Mouse (Mus musculus) midbrain, embryonic 15.5 days (tissue): ENCODE data around the gene Ush2a. TPM values are rescaled to one million over a fixed set of nuclear protein-coding genes. Genes with fewer than 3 reads are reported as not detected.

Experiments
- ATAC-seq: fragments of 200-750 bp; cut with Nextera tagmentation; replicated peaks from 2 replicates; pipeline ENCODE4 v1.8.0; 2017; ENCODE audit warnings: moderate TSS enrichment
- H3K27ac ChIP-seq: fragments of 300-500 bp; sonication (generic); 2 replicates; pipeline ENCODE4 v1.5.1; 2015; ENCODE audit warnings: mild to moderate bottlenecking, inconsistent platforms
- H3K27me3 ChIP-seq: fragments of 300-500 bp; sonication (generic); replicated peaks from 2 replicates; pipeline ENCODE4 v1.6.1; 2015; ENCODE audit warnings: inconsistent platforms
- H3K36me3 ChIP-seq: fragments of 300-500 bp; sonication (generic); replicated peaks from 2 replicates; pipeline ENCODE4 v1.6.1; 2015; ENCODE audit warnings: inconsistent platforms
- H3K4me1 ChIP-seq: fragments of 300-500 bp; sonication (generic); 2 replicates; pipeline ENCODE4 v1.6.1; 2015; ENCODE audit warnings: inconsistent platforms
- H3K4me2 ChIP-seq: fragments of 300-500 bp; sonication (generic); 2 replicates; pipeline ENCODE4 v1.6.1; 2015; ENCODE audit warnings: inconsistent platforms, mild to moderate bottlenecking, moderate library complexity
- H3K4me3 ChIP-seq: fragments of 300-500 bp; sonication (generic); 2 replicates; pipeline ENCODE4 v1.5.1; 2015; ENCODE audit warnings: mild to moderate bottlenecking, inconsistent platforms
- H3K9ac ChIP-seq: fragments of 300-500 bp; sonication (generic); 2 replicates; pipeline ENCODE4 v1.6.1; 2015; ENCODE audit warnings: mild to moderate bottlenecking, inconsistent platforms
- H3K9me3 ChIP-seq: fragments of 300-500 bp; sonication (generic); 2 replicates; pipeline ENCODE4 v1.6.1; 2016; ENCODE audit warnings: inconsistent platforms
- WGBS: fragments of 180-500 bp; shearing (Covaris S2); methylation state at CpG from one replicate; pipeline ENCODE4 v1.1.7; 2015; ENCODE audit warnings: mixed read lengths; 5-methylcytosine and 5-hydroxymethylcytosine counted together
- polyA plus RNA-seq: library from polyadenylated mRNA; unstranded; fragments of >200 nt; fragmentation: Nextera tagmentation; extraction: Ambion mirVana; gene quantifications from 2 replicates; pipeline ENCODE4 v1.2.1, GENCODE M21; 2015

Gene Ush2a
- polyA plus RNA-seq, 1 experiment from 2014 or later: 0.37 TPM

- Histone ChIP-seq H3K9ac (no peak overlapping the region), H3K36me3 (no peaks in the 10 kb centered on the region), H3K27ac (no peak overlapping the region), H3K4me2 (no peak overlapping the region), H3K27me3 (no peaks in the 10 kb centered on the region), H3K4me3 (no peak overlapping the region), H3K4me1 (no peaks in the 10 kb centered on the region), H3K9me3 (no peaks in the 10 kb centered on the region)
- ATAC-seq: no peak
- 47% methylated on average over 5 of the region's 5 CpGs for WGBS
Observed at GRCm38 (mm10) chr1:188504958-188505357, 243.1 kb downstream of the Ush2a start.

- WGBS: 93% methylated on average over 8 of the region's 8 CpGs
- ATAC-seq: no peak
Observed at GRCm38 (mm10) chr1:188518792-188519191, 257.0 kb downstream of the Ush2a start.

GRCm38 (mm10) chr1:188527451-188527850, 265.6 kb downstream of the Ush2a start:
- Histone ChIP-seq H3K27ac (no peak overlapping the region), H3K4me2 (no peak overlapping the region), H3K9me3 (no peaks in the 10 kb centered on the region), H3K4me1 (0 out of 2 replicates have a peak, but pooled peaks cover 3% of the 10 kb centered on the region), H3K27me3 (no peaks in the 10 kb centered on the region), H3K9ac (no peak overlapping the region), H3K36me3 (no peaks in the 10 kb centered on the region), H3K4me3 (no peak overlapping the region)
- WGBS: 64% methylated on average over 3 of the region's 3 CpGs
- ATAC-seq: no peak

More at GRCm38 (mm10) chr1:188518792-188519191, 257.0 kb downstream of the Ush2a start:
- Histone ChIP-seq H3K4me3 (no peak overlapping the region), H3K27me3 (no peaks in the 10 kb centered on the region), H3K4me1 (no peaks in the 10 kb centered on the region), H3K4me2 (no peak overlapping the region), H3K27ac (no peak overlapping the region), H3K9me3 (no peaks in the 10 kb centered on the region), H3K36me3 (no peaks in the 10 kb centered on the region), H3K9ac (no peak overlapping the region)

GRCm38 (mm10) chr1:188529606-188530131, 267.8 kb downstream of the Ush2a start:
- H3K27me3 ChIP-seq: no peaks in the 10 kb centered on the region
- H3K36me3 ChIP-seq: no peaks in the 10 kb centered on the region
- no peak for ATAC-seq
- 58% methylated on average over 6 of the region's 6 CpGs for WGBS
- no peaks in the 10 kb centered on the region for H3K9me3 ChIP-seq
- H3K27ac ChIP-seq: no peak overlapping the region
- H3K4me1 ChIP-seq: 0 out of 2 replicates have a peak, but pooled peaks cover 3% of the 10 kb centered on the region
- H3K9ac ChIP-seq: no peak overlapping the region
- H3K4me2 ChIP-seq: no peak overlapping the region
- no peak overlapping the region for H3K4me3 ChIP-seq

DNA sequence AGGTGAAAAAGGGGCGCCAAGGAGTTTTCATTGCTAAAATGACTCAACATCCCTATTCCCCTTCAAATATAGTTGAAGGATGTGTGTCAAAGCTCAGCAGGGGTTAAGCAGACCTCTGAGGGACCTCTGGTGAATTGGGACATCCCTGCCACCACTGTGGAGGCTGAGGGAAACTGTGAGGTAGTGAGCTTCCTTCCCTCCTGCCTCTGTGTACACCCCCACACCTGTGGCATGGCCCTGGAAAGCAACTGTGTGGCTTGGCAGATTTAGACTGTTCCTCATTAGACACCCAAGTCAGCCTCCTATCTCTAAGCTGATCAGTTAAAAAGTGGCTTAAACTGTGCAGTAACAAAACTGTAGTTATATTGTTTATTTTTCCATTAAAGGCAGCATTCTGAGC, 275.2 kb downstream of the Ush2a start:
- 84% methylated on average over 1 of the region's 1 CpGs for WGBS

GRCm38 (mm10) chr1:188539621-188540020, 277.8 kb downstream of the Ush2a start:
- no peak for ATAC-seq
- Histone ChIP-seq H3K27ac (no peak overlapping the region), H3K4me1 (no peaks in the 10 kb centered on the region), H3K27me3 (no peaks in the 10 kb centered on the region), H3K4me3 (no peak overlapping the region), H3K9ac (no peak overlapping the region), H3K4me2 (no peak overlapping the region), H3K9me3 (no peaks in the 10 kb centered on the region), H3K36me3 (no peaks in the 10 kb centered on the region)
- 95% methylated on average over 5 of the region's 5 CpGs for WGBS

More for the DNA sequence above, 275.2 kb downstream of the Ush2a start:
- no peak overlapping the region for H3K27ac ChIP-seq
- no peak for ATAC-seq
- H3K9ac ChIP-seq: no peak overlapping the region
- H3K27me3 ChIP-seq: no peaks in the 10 kb centered on the region
- H3K36me3 ChIP-seq: no peaks in the 10 kb centered on the region
- H3K4me3 ChIP-seq: no peak overlapping the region
- H3K4me2 ChIP-seq: no peak overlapping the region
- no peaks in the 10 kb centered on the region for H3K4me1 ChIP-seq
- H3K9me3 ChIP-seq: no peaks in the 10 kb centered on the region

GRCm38 (mm10) chr1:188541492-188541891, 279.7 kb downstream of the Ush2a start:
- no peak overlapping the region for H3K4me2 ChIP-seq
- H3K9me3 ChIP-seq: no peaks in the 10 kb centered on the region
- no peak overlapping the region for H3K4me3 ChIP-seq
- no peaks in the 10 kb centered on the region for H3K4me1 ChIP-seq
- WGBS: 95% methylated on average over 3 of the region's 3 CpGs
- no peak for ATAC-seq
- H3K27ac ChIP-seq: no peak overlapping the region
- no peaks in the 10 kb centered on the region for H3K36me3 ChIP-seq
- H3K9ac ChIP-seq: no peak overlapping the region
- no peaks in the 10 kb centered on the region for H3K27me3 ChIP-seq

DNA sequence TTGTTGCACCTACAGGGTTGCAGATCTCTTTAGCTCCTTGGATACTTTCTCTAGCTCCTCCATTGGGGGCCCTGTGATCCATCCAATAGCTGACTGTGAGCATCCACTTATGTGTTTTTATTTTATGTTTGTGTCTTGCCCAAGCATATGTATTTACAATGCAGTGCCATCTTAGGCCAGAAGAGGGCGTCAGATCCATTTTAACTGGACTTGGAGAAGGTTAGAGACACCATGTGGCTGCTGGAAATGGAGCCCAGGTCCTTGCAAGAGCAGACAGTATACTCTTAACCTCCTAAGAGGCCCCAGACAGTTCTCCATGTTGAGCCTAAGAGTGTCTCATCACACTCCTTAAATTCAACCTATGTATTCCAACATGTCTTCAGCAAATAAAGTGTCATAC, 281.5 kb downstream of the Ush2a start:
- H3K27ac ChIP-seq: no peak overlapping the region
- H3K27me3 ChIP-seq: no peaks in the 10 kb centered on the region
- no peak overlapping the region for H3K9ac ChIP-seq
- no peaks in the 10 kb centered on the region for H3K4me1 ChIP-seq
- no peaks in the 10 kb centered on the region for H3K36me3 ChIP-seq
- WGBS: 22% methylated on average over 1 of the region's 1 CpGs
- H3K4me3 ChIP-seq: no peak overlapping the region
- ATAC-seq: no peak
- H3K4me2 ChIP-seq: no peak overlapping the region
- no peaks in the 10 kb centered on the region for H3K9me3 ChIP-seq

DNA sequence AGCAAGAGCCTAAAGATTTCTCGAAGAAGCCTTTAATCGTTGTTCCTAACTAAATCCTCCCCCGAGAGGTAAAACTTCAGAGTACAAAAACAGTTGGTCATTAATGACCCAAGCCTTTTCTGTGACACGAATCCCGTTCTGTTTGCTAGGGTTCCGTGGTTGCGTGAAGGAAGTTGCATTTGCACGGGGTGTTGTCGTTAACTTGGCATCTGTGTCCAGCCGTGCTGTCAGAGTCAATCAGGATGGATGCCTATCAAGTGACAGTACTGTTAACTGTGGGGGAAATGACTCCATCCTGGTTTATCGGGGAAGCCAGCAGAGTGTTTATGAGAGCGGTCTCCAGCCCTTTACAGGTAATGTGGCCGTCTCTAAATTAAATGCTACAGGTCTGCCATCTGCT, 287.9 kb downstream of the Ush2a start:
- H3K4me1 ChIP-seq: no peaks in the 10 kb centered on the region
- 68% methylated on average over 13 of the region's 13 CpGs for WGBS
- no peak for ATAC-seq
- no peak overlapping the region for H3K27ac ChIP-seq
- no peak overlapping the region for H3K4me3 ChIP-seq
- H3K36me3 ChIP-seq: no peaks in the 10 kb centered on the region
- H3K27me3 ChIP-seq: no peaks in the 10 kb centered on the region
- no peak overlapping the region for H3K9ac ChIP-seq
- H3K4me2 ChIP-seq: no peak overlapping the region
- no peaks in the 10 kb centered on the region for H3K9me3 ChIP-seq

GRCm38 (mm10) chr1:188551802-188552201, 290.0 kb downstream of the Ush2a start:
- H3K4me3 ChIP-seq: no peak overlapping the region
- no peaks in the 10 kb centered on the region for H3K4me1 ChIP-seq
- ATAC-seq: no peak
- H3K4me2 ChIP-seq: no peak overlapping the region
- no peak overlapping the region for H3K27ac ChIP-seq
- no peaks in the 10 kb centered on the region for H3K9me3 ChIP-seq
- no peaks in the 10 kb centered on the region for H3K27me3 ChIP-seq
- H3K9ac ChIP-seq: no peak overlapping the region
- 90% methylated on average over 5 of the region's 5 CpGs for WGBS
- no peaks in the 10 kb centered on the region for H3K36me3 ChIP-seq

GRCm38 (mm10) chr1:188558911-188559310, 297.1 kb downstream of the Ush2a start:
- WGBS: 28% methylated on average over 2 of the region's 2 CpGs
- no peak for ATAC-seq
- Histone ChIP-seq H3K27ac (no peak overlapping the region), H3K9me3 (no peaks in the 10 kb centered on the region), H3K4me1 (no peaks in the 10 kb centered on the region), H3K27me3 (no peaks in the 10 kb centered on the region), H3K36me3 (no peaks in the 10 kb centered on the region), H3K9ac (no peak overlapping the region), H3K4me3 (no peak overlapping the region), H3K4me2 (no peak overlapping the region)

GRCm38 (mm10) chr1:188566229-188566628, 304.4 kb downstream of the Ush2a start:
- Histone ChIP-seq H3K9ac (no peak overlapping the region), H3K4me1 (no peaks in the 10 kb centered on the region), H3K27ac (no peak overlapping the region), H3K27me3 (no peaks in the 10 kb centered on the region), H3K9me3 (no peaks in the 10 kb centered on the region), H3K36me3 (no peaks in the 10 kb centered on the region), H3K4me3 (no peak overlapping the region), H3K4me2 (no peak overlapping the region)
- ATAC-seq: no peak
- 90% methylated on average over 5 of the region's 5 CpGs for WGBS

DNA sequence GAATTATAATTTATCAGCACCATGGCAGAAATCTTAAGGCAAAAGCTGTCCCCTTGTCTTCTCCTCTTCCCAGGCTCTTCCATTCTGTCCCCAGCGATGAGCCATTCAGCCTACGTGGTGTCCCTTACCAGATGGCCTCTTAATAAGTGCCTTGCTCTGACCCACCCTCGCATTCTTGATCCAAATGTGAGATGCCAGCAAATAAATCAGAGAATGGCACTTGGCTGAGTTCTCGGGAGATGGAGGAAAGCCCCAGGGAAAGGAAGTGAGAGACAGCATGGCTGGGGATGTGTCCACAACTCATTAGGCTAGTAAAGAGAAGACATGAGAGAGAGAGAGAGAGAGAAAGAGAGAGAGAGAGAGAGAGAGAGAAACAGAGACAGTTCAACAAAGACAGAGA, 305.7 kb downstream of the Ush2a start:
- Histone ChIP-seq H3K4me1 (no peaks in the 10 kb centered on the region), H3K4me2 (no peak overlapping the region), H3K36me3 (no peaks in the 10 kb centered on the region), H3K9me3 (no peaks in the 10 kb centered on the region), H3K27ac (no peak overlapping the region), H3K27me3 (no peaks in the 10 kb centered on the region), H3K9ac (no peak overlapping the region), H3K4me3 (no peak overlapping the region)
- WGBS: 73% methylated on average over 4 of the region's 4 CpGs
- no peak for ATAC-seq
